Mouse (Mus musculus) bone marrow macrophage, adult 2 months (primary cell): ENCODE results near the gene Plekha7.

Experiments
- CTCF ChIP-seq: IDR thresholded peaks from 2 replicates; pipeline ENCODE4 v1.5.1; 2012; ENCODE audit warnings: low read depth, mild to moderate bottlenecking, low read length, moderate library complexity
- POLR2A ChIP-seq: IDR thresholded peaks from 2 replicates; pipeline ENCODE4 v1.6.1; 2012; ENCODE audit warnings: mild to moderate bottlenecking, low read depth, low read length, borderline replicate concordance

DNA sequence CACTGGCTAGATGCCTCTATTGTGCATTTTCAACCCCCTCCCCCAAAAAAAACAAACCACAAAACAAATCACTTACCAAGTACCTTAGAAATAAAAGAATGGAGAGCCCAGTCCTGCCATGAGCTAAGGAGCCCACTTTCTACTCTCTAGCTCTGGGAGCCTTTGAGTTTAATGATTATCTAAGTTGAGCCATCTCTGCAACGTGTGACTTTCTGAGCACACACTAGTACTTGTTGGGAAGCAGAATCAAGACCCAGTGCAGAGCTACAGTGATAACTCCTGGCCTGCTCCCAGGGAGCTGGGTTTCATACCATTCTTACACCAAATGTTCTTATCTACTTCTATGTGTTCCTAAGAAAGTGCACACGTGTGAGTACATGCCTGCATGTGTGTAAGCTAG is 102.7 kb downstream of the Plekha7 start:
- TF ChIP-seq POLR2A = no peak
- no peak for TF ChIP-seq CTCF
